Mouse (Mus musculus) CH12.LX (cell line): ENCODE results near the gene Jmjd1c.

Source experiments
- EP300 ChIP-seq: IDR thresholded peaks from 2 replicates; pipeline ENCODE4 v1.6.1; 2011; ENCODE audit warnings: low read length, improper control_type of control experiment
- MAZ ChIP-seq: IDR thresholded peaks from 2 replicates; pipeline ENCODE4 v1.6.1; 2012; ENCODE audit warnings: low read depth, mild to moderate bottlenecking, inconsistent platforms, low read length, improper control_type of control experiment, moderate library complexity
- POLR2A ChIP-seq: IDR thresholded peaks from 2 replicates; pipeline ENCODE4 v1.6.1; 2011; ENCODE audit warnings: low read depth, mild to moderate bottlenecking, improper control_type of control experiment, low read length
- UBTF ChIP-seq: IDR thresholded peaks from 2 replicates; pipeline ENCODE4 v1.6.1; 2012; ENCODE audit warnings: low read depth, mild to moderate bottlenecking, inconsistent platforms, low read length, improper control_type of control experiment, moderate library complexity

DNA sequence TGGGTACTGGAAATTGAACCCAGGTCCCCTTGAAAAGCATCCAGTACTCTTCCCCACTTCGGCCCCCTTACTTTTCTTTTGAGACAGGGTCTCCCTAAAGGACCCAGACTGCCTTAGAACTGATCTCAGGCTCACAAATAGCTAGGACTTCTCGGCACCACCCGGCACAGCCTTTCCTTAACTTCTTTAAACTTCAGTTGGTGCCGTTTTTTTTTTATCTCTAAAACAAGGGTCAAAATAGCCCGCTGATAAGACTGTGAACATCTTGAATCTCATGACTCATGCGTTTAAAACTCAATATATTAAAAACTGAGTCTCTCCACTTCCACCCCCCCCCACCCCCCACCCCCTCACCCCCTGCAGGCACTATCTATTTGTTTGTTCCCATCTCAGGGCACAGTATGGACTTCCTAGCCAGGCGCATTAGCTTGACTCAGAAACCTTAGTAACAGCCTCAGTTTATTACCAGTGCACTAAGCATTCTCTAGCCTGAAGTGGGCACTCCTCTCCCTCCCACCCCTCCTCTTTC lies 200.1 kb downstream of the Jmjd1c start:
- no peak for TF ChIP-seq MAZ
- no peak for TF ChIP-seq POLR2A
- no peak for TF ChIP-seq UBTF
- no peak for TF ChIP-seq EP300
